Mouse (Mus musculus) cerebellum, adult 2 months (tissue): ENCODE data around the gene Adamts20. TPM values are rescaled to one million over a fixed set of nuclear protein-coding genes. Genes with fewer than 3 reads are reported as not detected.

Source experiments
- DNase-seq, 2 experiments: peaks; one replicate each; pipeline ENCODE4 v3.0.0; 2021
- H3K27ac ChIP-seq: fragments of 200-500 bp; 2 replicates; pipeline ENCODE4 v1.5.1; 2012; ENCODE audit warnings: low read length, control low read depth, inconsistent platforms; ENCODE audit not compliant: insufficient read depth
- H3K27me3 ChIP-seq: fragments of 200-500 bp; 2 replicates; pipeline ENCODE4 v1.6.1; 2012; ENCODE audit warnings: inconsistent platforms, mild to moderate bottlenecking, low read length, moderate library complexity; ENCODE audit not compliant: control insufficient read depth, insufficient read depth
- H3K4me1 ChIP-seq: fragments of 200-500 bp; 2 replicates; pipeline ENCODE4 v1.6.1; 2011; ENCODE audit warnings: low read length; ENCODE audit not compliant: control insufficient read depth, insufficient read depth
- H3K4me3 ChIP-seq: fragments of 200-500 bp; replicated peaks from 2 replicates; pipeline ENCODE3; 2011; ENCODE audit warnings: mild to moderate bottlenecking, low read depth, low read length, control low read depth; ENCODE audit not compliant: insufficient read depth
- CTCF ChIP-seq: fragments of 200-500 bp; IDR thresholded peaks from 2 replicates; pipeline ENCODE4 v1.5.1; 2011; ENCODE audit warnings: low read depth, mild to moderate bottlenecking, control low read depth, low read length, moderate library complexity, borderline replicate concordance; ENCODE audit not compliant: insufficient read depth
- POLR2A ChIP-seq: fragments of 200-500 bp; IDR thresholded peaks from 2 replicates; pipeline ENCODE4 v1.6.1; 2011; ENCODE audit warnings: low read length, control low read depth, borderline replicate concordance; ENCODE audit not compliant: insufficient read depth
- WGBS: fragments of 180-500 bp; shearing (Covaris S2); methylation state at CpG from one replicate; pipeline ENCODE4 v1.1.7; 2018; 5-methylcytosine and 5-hydroxymethylcytosine counted together
- polyA plus RNA-seq: library from polyadenylated mRNA; depleted of rRNA; stranded (reverse); fragments of >200 nt; gene quantifications from 2 replicates; pipeline ENCODE4 v1.2.3, GENCODE M21; 2012

Gene Adamts20
- polyA plus RNA-seq, 1 experiment: 4.5 TPM

DNA sequence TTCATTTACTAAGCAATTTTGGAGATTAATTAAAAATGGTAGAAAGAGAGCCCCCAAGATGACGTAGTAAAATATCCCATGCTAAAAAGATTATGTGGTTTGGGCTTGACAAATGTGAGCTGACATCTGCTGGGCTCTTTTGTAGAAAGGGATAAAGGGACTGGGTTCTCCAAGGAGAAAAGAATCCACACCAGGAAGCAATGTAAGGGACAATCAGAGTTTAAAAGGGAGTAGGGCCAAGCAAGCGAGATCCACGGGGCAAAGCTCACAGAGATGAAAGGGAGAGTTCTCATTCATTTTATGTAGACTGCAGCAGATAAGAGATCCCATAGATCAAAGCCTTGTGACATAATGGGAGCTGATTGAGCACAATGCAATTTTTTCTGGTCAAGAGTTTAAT lies 3.0 kb downstream of the Adamts20 start:
- no peaks in the 10 kb centered on the region for H3K4me1 ChIP-seq
- WGBS: 49% methylated on average over 3 of the region's 3 CpGs
- no peaks in the 10 kb centered on the region for H3K27me3 ChIP-seq
- no peak overlapping the region for H3K4me3 ChIP-seq
- H3K27ac ChIP-seq: no peak overlapping the region
- TF ChIP-seq CTCF: no peak
- DNase-seq: no peak

DNA sequence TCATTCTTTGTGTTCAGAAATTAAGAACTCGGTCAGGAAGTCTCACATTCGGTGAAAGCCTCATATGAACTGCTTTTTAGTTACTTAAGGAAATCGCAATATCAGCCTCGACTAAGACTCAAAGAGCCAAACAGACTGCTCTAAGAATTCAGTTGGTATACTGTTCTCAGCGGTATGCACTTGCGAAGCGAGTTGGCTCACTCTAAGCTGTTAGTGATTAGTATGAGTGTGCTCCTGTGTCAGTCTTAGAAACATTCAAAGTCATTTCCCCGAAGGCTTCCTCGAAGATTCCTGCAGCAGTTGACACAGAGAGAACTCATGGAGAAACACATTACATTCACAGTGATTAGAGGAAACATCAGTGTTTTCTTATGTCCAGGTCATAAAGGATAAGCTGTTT lies 4.1 kb downstream of the Adamts20 start:
- no peak for DNase-seq
- WGBS: 45% methylated on average over 9 of the region's 9 CpGs
- no peaks in the 10 kb centered on the region for H3K4me1 ChIP-seq
- no peaks in the 10 kb centered on the region for H3K27me3 ChIP-seq
- H3K27ac ChIP-seq: no peak overlapping the region
- TF ChIP-seq CTCF: no peak
- H3K4me3 ChIP-seq: no peak overlapping the region

DNA sequence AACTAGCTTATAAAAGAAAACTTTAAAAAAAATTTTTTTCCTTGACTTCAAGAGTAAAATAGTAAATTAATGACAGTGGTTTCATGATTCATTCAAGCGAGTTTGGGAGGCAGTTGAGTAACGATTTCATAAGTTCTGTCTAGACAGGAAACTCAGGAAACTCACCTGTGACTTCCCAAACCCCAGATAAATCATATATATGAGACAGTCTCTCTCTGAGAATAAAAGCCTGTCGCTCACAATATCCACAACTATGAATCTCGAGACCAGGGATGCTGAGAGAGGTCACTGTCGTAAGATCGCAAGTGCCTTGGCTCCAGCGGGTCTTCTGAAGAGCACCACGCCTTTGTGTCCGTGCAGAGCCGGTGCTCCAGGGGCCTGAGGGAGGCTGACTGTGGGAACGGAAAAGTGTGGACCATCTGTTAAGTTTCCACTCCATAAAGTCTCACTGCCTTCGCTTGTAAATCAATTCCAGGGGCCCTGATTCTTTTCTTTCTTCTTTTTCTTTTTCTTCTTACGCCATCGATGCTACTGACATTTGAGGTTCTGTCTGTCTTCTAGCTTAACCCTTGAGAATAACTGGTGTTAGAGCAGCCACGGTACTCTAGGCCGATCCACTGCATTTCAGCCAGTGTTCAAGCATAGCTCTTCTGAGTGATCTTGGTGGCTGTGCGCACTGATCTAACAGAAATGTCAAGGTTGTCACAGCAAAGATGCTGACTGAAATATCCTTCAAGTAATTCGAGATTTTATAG lies 7.4 kb downstream of the Adamts20 start:
- Histone ChIP-seq H3K27me3 (no peaks in the 10 kb centered on the region), H3K4me1 (no peaks in the 10 kb centered on the region), H3K4me3 (no peak overlapping the region), H3K27ac (no peak overlapping the region)
- WGBS: 50% methylated on average over 18 of the region's 18 CpGs
- DNase-seq: no peak
- no peak for TF ChIP-seq CTCF
- TF ChIP-seq POLR2A: no peak

DNA sequence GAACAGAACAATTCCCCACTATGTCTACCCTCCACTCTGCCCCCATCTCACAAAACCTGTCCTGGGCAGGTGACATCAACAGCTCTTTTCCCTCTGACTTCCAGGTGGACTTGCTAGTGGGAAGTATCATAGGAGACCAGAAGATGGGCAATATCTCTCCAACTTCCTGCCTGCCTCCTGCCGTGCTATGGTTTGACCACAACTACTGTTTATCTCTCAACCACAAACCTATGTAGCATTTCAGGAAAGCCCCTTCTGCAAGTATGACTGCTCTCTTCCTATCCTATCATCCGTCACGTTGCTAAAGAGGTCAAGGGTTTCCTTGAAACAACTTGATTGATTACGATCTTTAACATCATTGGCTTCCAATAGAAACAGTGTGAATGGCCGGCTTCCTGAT lies 12.4 kb downstream of the Adamts20 start:
- H3K4me1 ChIP-seq: no peaks in the 10 kb centered on the region
- WGBS: 98% methylated on average over 5 of the region's 5 CpGs
- no peak overlapping the region for H3K27ac ChIP-seq
- DNase-seq: no peak
- H3K27me3 ChIP-seq: no peaks in the 10 kb centered on the region; the same call in 1 of the 2 replicates
- H3K4me3 ChIP-seq: no peak overlapping the region
- TF ChIP-seq CTCF: no peak

DNA sequence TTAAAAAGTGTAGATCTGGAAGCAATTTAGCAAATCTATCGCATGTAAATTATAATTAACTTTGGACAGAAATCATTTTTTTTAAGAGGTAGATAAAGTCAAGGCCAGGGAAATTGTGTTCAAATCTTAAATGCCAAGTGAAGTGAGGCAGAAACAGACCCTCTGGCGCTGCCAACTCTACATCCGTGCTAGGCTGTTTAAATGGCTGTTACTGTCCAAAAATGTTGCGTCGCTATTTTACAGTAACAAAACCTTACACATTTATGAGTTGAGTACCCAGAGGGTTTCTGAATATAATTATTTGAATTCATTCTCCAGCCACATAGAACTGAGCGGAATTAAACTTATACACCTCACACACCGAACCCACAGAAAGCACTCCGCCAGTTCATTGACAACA lies 13.6 kb downstream of the Adamts20 start:
- Histone ChIP-seq H3K27me3 (no peaks in the 10 kb centered on the region; the same call in 1 of the 2 replicates), H3K4me1 (no peaks in the 10 kb centered on the region), H3K27ac (no peak overlapping the region), H3K4me3 (no peak overlapping the region)
- 34% methylated on average over 8 of the region's 8 CpGs for WGBS
- no peak for DNase-seq
- TF ChIP-seq POLR2A (no peak), CTCF (no peak)

DNA sequence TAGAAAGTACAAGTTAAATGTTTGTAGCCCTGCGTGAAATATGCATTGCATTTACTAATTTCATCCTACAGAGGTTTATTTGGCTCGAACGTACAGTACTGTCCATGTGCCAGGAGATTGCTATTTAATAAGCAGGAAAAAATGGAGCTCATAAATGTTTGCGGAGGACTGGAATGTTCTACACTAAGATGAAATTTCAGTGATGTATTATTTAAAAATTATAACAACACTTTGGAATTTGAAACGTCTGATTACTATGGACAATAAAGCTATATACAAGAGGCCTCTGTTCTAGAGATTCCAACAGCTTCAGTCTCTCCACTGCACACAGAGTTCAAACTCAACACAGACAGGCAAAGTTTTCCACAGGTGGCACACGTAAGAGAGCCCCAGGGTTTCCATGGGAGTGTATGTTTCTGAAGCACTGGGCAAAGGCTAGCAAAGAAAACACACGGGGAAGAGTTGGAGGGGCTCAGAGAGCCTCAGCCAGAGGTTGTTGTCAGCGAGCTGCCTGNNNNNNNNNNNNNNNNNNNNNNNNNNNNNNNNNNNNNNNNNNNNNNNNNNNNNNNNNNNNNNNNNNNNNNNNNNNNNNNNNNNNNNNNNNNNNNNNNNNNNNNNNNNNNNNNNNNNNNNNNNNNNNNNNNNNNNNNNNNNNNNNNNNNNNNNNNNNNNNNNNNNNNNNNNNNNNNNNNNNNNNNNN lies 20.6 kb downstream of the Adamts20 start:
- WGBS: 52% methylated on average over 8 of the region's 8 CpGs
- Histone ChIP-seq H3K27me3 (no peaks in the 10 kb centered on the region), H3K27ac (no peak overlapping the region), H3K4me3 (no peak overlapping the region), H3K4me1 (no peaks in the 10 kb centered on the region)
- TF ChIP-seq CTCF: no peak
- TF ChIP-seq POLR2A: no peak
- no peak for DNase-seq

DNA sequence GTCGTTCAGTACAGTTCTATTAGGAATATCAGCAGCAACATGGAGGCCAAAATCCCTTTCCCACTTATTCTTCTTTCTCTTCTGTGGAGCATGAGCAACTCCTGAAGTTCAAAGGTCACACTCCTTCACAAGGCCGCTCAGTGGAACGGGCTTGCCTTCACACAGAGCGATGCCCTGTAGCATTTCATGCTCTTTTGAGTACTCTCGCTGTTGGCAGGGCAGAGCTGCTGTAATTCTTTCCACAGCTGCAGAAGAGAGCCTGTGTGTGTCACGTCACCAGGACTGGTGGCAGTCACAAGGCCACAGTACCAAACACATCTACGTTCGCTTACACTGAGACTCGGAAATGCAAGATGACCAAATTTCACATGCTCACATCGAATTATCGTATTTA lies 21.2 kb downstream of the Adamts20 start:
- TF ChIP-seq POLR2A (no peak), CTCF (no peak)
- H3K27ac ChIP-seq: no peak overlapping the region
- WGBS: 61% methylated on average over 11 of the region's 11 CpGs
- H3K4me3 ChIP-seq: no peak overlapping the region
- no peaks in the 10 kb centered on the region for H3K4me1 ChIP-seq
- no peak for DNase-seq
- no peaks in the 10 kb centered on the region for H3K27me3 ChIP-seq

DNA sequence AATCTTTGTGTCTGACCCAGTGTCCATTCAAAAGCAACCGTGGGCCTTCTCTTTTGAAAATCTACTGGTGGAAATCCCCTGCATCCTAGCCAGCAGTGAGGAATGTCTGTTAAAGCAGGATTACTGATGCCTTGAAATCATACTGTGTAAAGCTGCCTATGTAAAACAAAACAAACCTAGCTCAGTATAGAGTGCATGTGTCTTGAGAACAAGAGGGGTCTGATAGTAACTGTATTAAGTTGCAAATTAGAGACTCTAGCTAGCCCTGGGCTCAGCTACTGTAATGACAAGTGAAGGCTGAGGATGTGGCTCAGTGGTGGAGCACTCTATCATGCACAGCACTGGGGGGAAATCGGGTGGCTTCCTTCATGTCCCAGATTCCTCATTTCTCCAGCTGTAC lies 22.2 kb downstream of the Adamts20 start:
- no peaks in the 10 kb centered on the region for H3K27me3 ChIP-seq
- TF ChIP-seq CTCF (no peak), POLR2A (no peak)
- no peak for DNase-seq
- no peak overlapping the region for H3K27ac ChIP-seq
- H3K4me3 ChIP-seq: no peak overlapping the region
- H3K4me1 ChIP-seq: no peaks in the 10 kb centered on the region
- 41% methylated on average over 2 of the region's 2 CpGs for WGBS
